Mouse (Mus musculus): ENCODE data around the gene Lrmp. TPM values are rescaled to one million over a fixed set of nuclear protein-coding genes. Genes with fewer than 3 reads are reported as not detected.

The Lrmp gene
- 261 and 300 TPM in 2 replicates for total RNA-seq (2017)

GRCm38 (mm10) chr6:145115476-145116097, at the start of gene Lrmp:
Gene Lrmp (plus strand): TSS chr6:145115653.
- ATAC-seq (ENCODE audit: extremely low read depth, insufficient number of reproducible peaks, low FRiP score, poor library complexity, severe bottlenecking) = peak; percentile 91

GRCm38 (mm10) chr6:145066416-145066815, 49.0 kb upstream of the Lrmp start:
- no peak for ATAC-seq (ENCODE audit: extremely low read depth, insufficient number of reproducible peaks, low FRiP score, poor library complexity, severe bottlenecking)

GRCm38 (mm10) chr6:145067679-145068078, 47.8 kb upstream of the Lrmp start:
- no peak for ATAC-seq (ENCODE audit: extremely low read depth, insufficient number of reproducible peaks, low FRiP score, poor library complexity, severe bottlenecking)

GRCm38 (mm10) chr6:145069397-145069796, 46.1 kb upstream of the Lrmp start:
- ATAC-seq (ENCODE audit: extremely low read depth, insufficient number of reproducible peaks, low FRiP score, poor library complexity, severe bottlenecking) = no peak

- no peak for ATAC-seq (ENCODE audit: extremely low read depth, insufficient number of reproducible peaks, low FRiP score, poor library complexity, severe bottlenecking)
Measured at GRCm38 (mm10) chr6:145069921-145070320, 45.5 kb upstream of the Lrmp start.

- no peak for ATAC-seq (ENCODE audit: extremely low read depth, insufficient number of reproducible peaks, low FRiP score, poor library complexity, severe bottlenecking)
Measured at GRCm38 (mm10) chr6:145074461-145074860, 41.0 kb upstream of the Lrmp start.

GRCm38 (mm10) chr6:145075088-145075547, 40.3 kb upstream of the Lrmp start:
- peak; percentile 54; the same call in 1 of the 2 replicates for ATAC-seq (ENCODE audit: extremely low read depth, insufficient number of reproducible peaks, low FRiP score, poor library complexity, severe bottlenecking)

GRCm38 (mm10) chr6:145075548-145076224, 39.8 kb upstream of the Lrmp start, which contains the start of gene Bcat1:
Gene Bcat1 (minus strand): TSS chr6:145076184.
- peak; percentile 28; the same call in 1 of the 2 replicates for ATAC-seq (ENCODE audit: extremely low read depth, insufficient number of reproducible peaks, low FRiP score, poor library complexity, severe bottlenecking)

- ATAC-seq (ENCODE audit: extremely low read depth, insufficient number of reproducible peaks, low FRiP score, poor library complexity, severe bottlenecking) = no peak
Measured at GRCm38 (mm10) chr6:145076286-145076685, 39.2 kb upstream of the Lrmp start.

GRCm38 (mm10) chr6:145079087-145079759, 36.2 kb upstream of the Lrmp start:
- no peak for ATAC-seq (ENCODE audit: extremely low read depth, insufficient number of reproducible peaks, low FRiP score, poor library complexity, severe bottlenecking)

- no peak for ATAC-seq (ENCODE audit: extremely low read depth, insufficient number of reproducible peaks, low FRiP score, poor library complexity, severe bottlenecking)
Measured at GRCm38 (mm10) chr6:145081721-145082120, 33.7 kb upstream of the Lrmp start.

GRCm38 (mm10) chr6:145084343-145085117, 30.9 kb upstream of the Lrmp start:
- no peak for ATAC-seq (ENCODE audit: extremely low read depth, insufficient number of reproducible peaks, low FRiP score, poor library complexity, severe bottlenecking)

GRCm38 (mm10) chr6:145088451-145089113, 26.9 kb upstream of the Lrmp start:
- ATAC-seq (ENCODE audit: extremely low read depth, insufficient number of reproducible peaks, low FRiP score, poor library complexity, severe bottlenecking) = no peak

- ATAC-seq (ENCODE audit: extremely low read depth, insufficient number of reproducible peaks, low FRiP score, poor library complexity, severe bottlenecking) = no peak
Measured at GRCm38 (mm10) chr6:145089373-145089772, 26.1 kb upstream of the Lrmp start.

GRCm38 (mm10) chr6:145090201-145090863, 25.1 kb upstream of the Lrmp start:
- peak; percentile 20; the same call in 1 of the 2 replicates for ATAC-seq (ENCODE audit: extremely low read depth, insufficient number of reproducible peaks, low FRiP score, poor library complexity, severe bottlenecking)

GRCm38 (mm10) chr6:145090928-145091327, 24.5 kb upstream of the Lrmp start:
- ATAC-seq (ENCODE audit: extremely low read depth, insufficient number of reproducible peaks, low FRiP score, poor library complexity, severe bottlenecking) = no peak

GRCm38 (mm10) chr6:145091998-145092397, 23.5 kb upstream of the Lrmp start:
- no peak; the same call in 1 of the 2 replicates for ATAC-seq (ENCODE audit: extremely low read depth, insufficient number of reproducible peaks, low FRiP score, poor library complexity, severe bottlenecking)

- peak; percentile 10; the same call in 1 of the 2 replicates for ATAC-seq (ENCODE audit: extremely low read depth, insufficient number of reproducible peaks, low FRiP score, poor library complexity, severe bottlenecking)
Measured at GRCm38 (mm10) chr6:145093038-145093622, 22.3 kb upstream of the Lrmp start.
